Mouse (Mus musculus): Measurements from ENCODE around the gene Thap11. TPM values are rescaled to one million over a fixed set of nuclear protein-coding genes. Genes with fewer than 3 reads are reported as not detected.
A peak's percentile ranks its signal among the peaks of the same experiment; 100 is the strongest.

Gene Thap11
- polyA plus RNA-seq, 1 experiment from 2014 or later = 77.8 TPM

DNA sequence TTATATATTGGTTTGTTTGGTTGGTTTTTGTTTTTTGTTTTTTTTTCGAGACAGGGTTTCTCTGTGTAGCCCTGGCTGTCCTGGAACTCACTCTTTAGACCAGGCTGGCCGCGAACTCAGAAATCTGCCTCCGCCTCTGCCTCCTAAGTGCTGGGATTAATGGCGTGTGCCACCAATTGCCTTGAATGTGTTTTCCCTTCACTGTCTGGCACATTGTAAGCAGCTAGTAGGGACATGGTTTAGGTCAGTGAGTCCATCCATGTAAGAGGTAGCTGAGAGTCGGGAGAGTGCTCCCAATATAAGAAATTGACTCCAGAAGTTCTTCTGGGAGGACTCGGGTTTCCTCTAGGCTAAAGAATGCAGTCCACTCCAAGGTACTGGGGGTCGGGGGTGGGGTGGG lies 629 bp upstream of the Thap11 start:
- Histone ChIP-seq H3K4me1 (peaks cover 31% of the 10 kb centered on the region), H3K27me3 (no peaks in the 10 kb centered on the region), H3K36me3 (peaks cover 4% of the 10 kb centered on the region), H3K9ac (peak overlapping the region; percentile 70; the same call in 1 of the 2 replicates), H3K9me3 (replicated peaks) (no peaks in the 10 kb centered on the region), H3K4me2 (replicated peaks) (peak overlapping the region; percentile 84), H3K27ac (peak overlapping the region; percentile 81; the same call in 1 of the 2 replicates), H3K4me3 (peak overlapping the region; percentile 65)
- 27% methylated on average over 8 of the region's 8 CpGs for WGBS
- no peak for ATAC-seq (ENCODE audit: low FRiP score)

DNA sequence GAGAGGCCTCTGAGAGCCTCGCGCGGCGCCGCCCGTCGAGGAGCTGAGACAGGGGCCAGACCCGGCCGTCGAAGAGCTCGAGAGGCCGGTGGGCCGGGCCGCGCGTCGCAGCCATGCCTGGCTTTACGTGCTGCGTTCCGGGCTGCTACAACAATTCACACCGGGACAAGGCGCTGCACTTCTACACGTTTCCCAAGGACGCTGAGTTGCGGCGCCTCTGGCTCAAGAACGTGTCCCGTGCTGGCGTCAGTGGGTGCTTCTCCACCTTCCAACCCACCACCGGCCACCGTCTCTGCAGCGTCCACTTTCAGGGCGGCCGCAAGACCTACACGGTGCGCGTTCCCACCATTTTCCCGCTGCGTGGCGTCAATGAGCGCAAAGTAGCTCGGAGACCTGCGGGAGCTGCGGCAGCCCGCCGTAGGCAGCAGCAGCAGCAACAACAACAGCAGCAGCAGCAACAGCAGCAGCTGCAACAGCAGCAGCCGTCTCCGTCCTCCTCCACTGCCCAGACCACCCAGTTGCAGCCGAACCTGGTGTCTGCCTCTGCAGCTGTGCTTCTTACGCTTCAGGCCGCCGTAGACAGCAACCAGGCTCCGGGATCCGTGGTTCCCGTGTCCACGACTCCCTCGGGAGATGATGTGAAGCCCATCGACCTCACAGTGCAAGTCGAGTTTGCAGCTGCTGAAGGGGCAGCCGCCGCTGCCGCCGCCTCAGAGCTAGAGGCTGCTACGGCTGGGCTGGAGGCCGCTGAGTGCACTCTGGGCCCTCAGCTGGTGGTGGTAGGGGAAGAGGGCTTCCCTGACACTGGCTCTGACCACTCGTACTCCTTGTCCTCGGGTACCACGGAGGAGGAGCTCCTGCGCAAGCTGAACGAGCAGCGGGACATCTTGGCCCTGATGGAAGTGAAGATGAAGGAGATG lies 576 bp downstream of the Thap11 start:
- Histone ChIP-seq H3K4me2 (replicated peaks) (peak overlapping the region; percentile 84), H3K4me1 (peaks cover 35% of the 10 kb centered on the region), H3K9me3 (replicated peaks) (no peaks in the 10 kb centered on the region), H3K27me3 (no peaks in the 10 kb centered on the region), H3K36me3 (no peaks in the 10 kb centered on the region), H3K27ac (peak overlapping the region; percentile 81), H3K4me3 (peak overlapping the region; percentile 65), H3K9ac (peak overlapping the region; percentile 70)
- WGBS = under 1% methylated on average over 71 of the region's 71 CpGs
- ATAC-seq (ENCODE audit: low FRiP score) = peak; percentile 20

DNA sequence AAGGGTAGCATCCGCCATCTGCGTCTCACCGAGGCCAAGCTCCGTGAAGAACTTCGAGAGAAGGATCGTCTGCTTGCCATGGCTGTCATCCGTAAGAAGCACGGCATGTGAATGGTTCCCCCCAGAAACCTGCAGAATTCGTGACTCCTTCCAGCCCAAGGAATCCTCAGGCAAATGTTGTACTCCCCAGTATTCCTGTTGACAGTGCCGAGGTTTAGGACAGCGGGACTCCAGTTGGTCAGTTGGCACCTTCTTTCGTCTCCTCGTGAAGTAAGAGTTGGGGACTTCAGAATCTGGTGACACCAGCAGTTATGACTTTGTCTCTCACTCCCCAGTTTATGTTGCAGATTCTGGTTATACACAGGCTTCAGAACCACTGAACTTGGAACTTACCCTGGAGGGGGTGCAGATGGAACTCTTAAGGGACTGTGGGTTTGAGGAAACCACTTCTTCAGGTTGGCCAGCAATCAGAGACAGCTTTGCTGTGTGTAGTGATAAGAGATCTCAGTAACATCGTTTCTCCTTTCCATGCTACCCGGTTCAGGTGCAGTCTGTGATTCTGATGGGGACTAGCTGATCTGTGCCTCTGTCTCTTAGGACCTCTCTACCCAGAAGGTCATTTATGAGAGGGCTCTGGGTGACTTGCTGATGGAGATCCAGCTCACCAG lies 1.4 kb downstream of the Thap11 start:
- Histone ChIP-seq H3K27ac (peak overlapping the region; percentile 81; the same call in 1 of the 2 replicates), H3K4me3 (peak overlapping the region; percentile 65), H3K9me3 (replicated peaks) (no peaks in the 10 kb centered on the region), H3K4me1 (peaks cover 31% of the 10 kb centered on the region), H3K27me3 (no peaks in the 10 kb centered on the region), H3K9ac (peak overlapping the region; percentile 70), H3K36me3 (no peaks in the 10 kb centered on the region), H3K4me2 (replicated peaks) (peak overlapping the region; percentile 84)
- WGBS = 24% methylated on average over 15 of the region's 15 CpGs
- no peak for ATAC-seq (ENCODE audit: low FRiP score)

DNA sequence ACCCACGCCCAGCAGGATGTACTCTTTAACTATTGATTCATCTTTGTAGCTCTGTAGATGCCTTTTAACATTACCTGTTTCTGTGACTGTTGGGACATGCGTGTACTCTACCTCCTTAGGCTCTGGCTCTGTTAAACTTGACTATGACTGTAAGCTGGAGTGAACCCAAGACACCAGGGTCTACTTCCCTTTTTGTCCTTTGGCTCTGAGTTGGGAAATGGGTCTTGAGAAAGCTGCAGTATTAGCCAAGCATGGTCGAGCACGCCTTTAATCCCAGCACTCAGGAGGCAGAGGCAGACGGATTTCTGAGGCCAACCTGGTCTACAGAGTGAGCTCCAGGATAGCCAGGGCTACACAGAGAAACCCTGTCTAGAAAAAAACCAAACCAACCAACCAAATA lies 3.6 kb downstream of the Thap11 start:
- no peak for ATAC-seq (ENCODE audit: low FRiP score)
- Histone ChIP-seq H3K4me1 (peaks cover 47% of the 10 kb centered on the region), H3K9ac (no peak overlapping the region), H3K4me2 (replicated peaks) (no peak overlapping the region), H3K27ac (no peak overlapping the region), H3K4me3 (no peak overlapping the region), H3K36me3 (no peaks in the 10 kb centered on the region), H3K27me3 (no peaks in the 10 kb centered on the region), H3K9me3 (replicated peaks) (no peaks in the 10 kb centered on the region)
- 92% methylated on average over 5 of the region's 5 CpGs for WGBS

DNA sequence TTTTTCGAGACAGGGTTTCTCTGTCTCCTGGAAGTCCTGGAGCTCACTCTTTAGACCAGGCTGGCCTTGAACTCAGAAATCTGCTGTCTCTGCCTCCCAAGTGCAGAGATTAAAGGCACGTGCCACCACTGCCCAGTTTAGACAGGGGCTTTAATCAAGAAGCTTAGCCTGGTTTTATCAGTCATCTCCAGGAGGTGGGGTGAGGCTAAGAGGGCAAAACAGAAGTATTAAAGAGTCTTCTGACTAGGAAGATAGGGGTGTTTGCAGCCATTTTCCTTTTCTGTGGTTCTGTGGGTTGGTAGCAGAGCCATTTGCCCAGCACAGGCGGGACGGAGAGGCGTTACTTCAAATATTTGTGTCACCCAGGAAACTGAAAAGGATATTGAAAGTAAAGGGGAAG lies 4.4 kb downstream of the Thap11 start:
- 0 out of 2 replicates have a peak overlapping the region, but pooled peaks have one; percentile 59 for H3K9ac ChIP-seq
- H3K4me1 ChIP-seq = peaks cover 51% of the 10 kb centered on the region
- peak overlapping the region; percentile 56; the same call in 1 of the 2 replicates for H3K4me2 ChIP-seq (replicated peaks)
- H3K27ac ChIP-seq = peak overlapping the region; percentile 93; the same call in 1 of the 2 replicates
- H3K27me3 ChIP-seq = no peaks in the 10 kb centered on the region
- H3K36me3 ChIP-seq = no peaks in the 10 kb centered on the region
- WGBS = 79% methylated on average over 5 of the region's 5 CpGs
- ATAC-seq (ENCODE audit: low FRiP score) = no peak
- H3K9me3 ChIP-seq (replicated peaks) = no peaks in the 10 kb centered on the region
- no peak overlapping the region for H3K4me3 ChIP-seq

DNA sequence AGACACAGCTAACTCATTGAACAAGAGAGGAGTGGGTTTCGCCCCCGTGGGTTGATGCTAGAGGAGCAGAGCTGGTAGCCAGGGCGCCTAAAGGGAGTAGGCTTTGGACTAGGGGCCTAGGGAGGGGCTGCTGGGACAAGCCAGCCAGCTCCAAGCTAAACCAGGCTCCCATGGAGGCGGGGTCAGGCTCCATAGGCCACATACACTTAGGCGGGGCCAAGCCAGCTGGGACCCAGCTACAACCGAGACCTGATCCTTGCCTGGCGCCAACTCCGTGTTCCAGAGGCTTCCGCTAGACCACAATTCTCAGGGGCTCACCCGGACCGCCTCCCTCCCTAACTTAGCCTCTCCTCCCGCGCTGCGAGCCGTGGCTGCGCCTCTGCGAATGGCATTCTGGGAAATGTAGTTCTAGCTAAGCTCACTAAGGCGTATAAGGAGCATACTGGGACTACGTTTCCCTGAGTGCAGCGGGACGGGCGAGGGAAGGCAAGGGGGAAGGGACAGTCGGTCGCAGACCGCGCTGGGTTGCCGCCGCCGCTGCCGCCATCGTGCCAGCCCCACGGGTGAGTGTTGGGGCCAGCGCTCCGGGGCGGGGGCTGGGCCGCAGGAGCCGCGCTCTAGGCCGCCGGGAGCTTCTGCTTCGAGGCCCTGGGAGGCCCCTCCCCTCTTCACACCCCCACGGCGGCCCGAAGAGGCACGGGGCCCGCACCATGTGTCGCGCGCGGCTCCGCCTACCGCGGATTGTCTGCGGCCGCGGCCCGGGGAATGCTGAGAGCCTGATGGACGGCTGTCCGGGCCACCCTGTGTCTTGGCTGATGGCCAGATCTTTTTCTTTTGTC lies 5.4 kb downstream of the Thap11 start, which contains the start of gene Nutf2:
Gene Nutf2, plus strand, starts transcription at position 438 of the 839 bp plus-strand sequence.
- H3K36me3 ChIP-seq = no peaks in the 10 kb centered on the region
- peak within 1 kb of the TSS; percentile 93 for H3K27ac ChIP-seq
- H3K9me3 ChIP-seq (replicated peaks) = no peaks in the 10 kb centered on the region
- H3K4me2 ChIP-seq (replicated peaks) = peak within 1 kb of the TSS; percentile 73
- H3K9ac ChIP-seq = peak within 1 kb of the TSS; percentile 94
- H3K4me3 ChIP-seq = peak within 1 kb of the TSS; percentile 93
- H3K4me1 ChIP-seq = peaks cover 51% of the 10 kb centered on the region
- WGBS = under 1% methylated on average over 59 of the region's 59 CpGs
- peak; percentile 97 for ATAC-seq (ENCODE audit: low FRiP score)
- H3K27me3 ChIP-seq = no peaks in the 10 kb centered on the region

DNA sequence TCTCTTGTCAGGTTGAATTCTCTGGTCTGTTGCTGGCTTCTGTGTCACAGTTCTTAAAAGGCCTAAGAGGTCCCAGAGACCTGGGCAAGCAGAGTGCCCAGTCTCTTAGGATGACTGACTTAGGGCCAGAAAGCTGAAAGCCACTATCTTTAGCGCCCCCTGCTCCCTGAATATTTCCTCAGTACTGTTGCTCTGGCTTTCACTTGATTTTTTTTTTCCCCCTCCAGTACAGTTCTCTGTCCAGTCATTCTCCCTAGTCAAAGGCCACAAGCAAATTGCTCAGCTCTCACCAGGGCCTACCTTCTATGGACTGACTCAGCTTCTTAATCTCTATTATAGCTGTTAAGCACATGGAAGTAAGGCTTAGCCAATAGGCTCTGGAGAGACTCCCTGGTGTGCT lies 7.0 kb downstream of the Thap11 start:
- Histone ChIP-seq H3K9me3 (replicated peaks) (no peaks in the 10 kb centered on the region), H3K27me3 (no peaks in the 10 kb centered on the region), H3K9ac (peak overlapping the region; percentile 94), H3K27ac (peak overlapping the region; percentile 12; the same call in 1 of the 2 replicates), H3K4me2 (replicated peaks) (peak overlapping the region; percentile 73), H3K36me3 (peaks cover 11% of the 10 kb centered on the region), H3K4me1 (peaks cover 42% of the 10 kb centered on the region), H3K4me3 (peak overlapping the region; percentile 93)
- ATAC-seq (ENCODE audit: low FRiP score) = no peak
- 0% methylated on average over 1 of the region's 1 CpGs for WGBS

DNA sequence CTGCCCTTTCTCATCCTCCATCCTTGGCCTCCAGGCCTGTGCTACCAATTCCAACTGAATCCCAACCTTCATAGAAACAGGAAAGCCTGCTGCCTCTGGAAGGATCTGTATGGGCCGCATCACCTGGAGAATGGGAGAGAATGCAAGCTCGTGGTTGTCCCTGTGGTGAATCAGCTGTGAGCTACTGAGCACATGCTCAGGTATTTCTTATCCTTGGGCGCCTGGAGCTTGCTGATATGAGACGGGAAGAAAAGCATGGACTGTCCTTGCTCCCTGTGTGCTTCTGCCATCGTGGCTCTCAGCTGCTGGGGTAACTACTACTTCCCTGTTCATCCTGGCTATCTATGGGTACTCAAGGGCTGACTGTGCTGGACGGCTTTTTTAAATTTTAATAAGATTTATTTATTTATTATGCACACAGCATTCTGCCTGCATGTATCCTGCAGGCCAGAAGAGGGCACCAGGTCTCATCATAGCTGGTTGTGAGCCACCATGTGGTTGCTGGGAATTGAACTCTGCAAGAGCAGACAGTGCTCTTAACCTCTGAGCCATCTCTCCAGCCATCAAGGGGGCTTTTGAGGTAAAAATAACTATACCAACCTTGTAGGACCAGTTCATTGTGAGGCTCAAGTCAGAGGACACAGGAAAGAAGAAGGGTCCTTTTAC lies 11.6 kb downstream of the Thap11 start:
- 88% methylated on average over 6 of the region's 6 CpGs for WGBS

DNA sequence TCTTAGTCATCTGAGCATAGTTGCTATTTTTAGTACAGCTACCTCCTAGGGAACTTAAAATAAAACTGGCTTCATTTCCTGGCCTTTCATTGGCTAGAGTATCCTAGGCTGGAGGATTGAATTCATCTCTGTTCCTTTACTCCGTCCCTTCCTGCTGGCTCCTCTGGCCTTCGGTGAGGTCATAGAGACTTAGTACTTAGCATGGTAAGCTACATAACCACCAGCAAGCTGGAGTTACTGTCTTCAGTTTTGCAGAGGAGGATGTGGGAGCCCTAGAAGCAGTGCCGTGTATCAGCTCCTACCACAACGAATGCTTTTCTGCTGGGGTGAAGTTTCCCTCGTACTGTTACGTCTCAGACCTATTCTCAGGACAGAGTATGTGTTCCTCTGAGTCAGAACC lies 19.4 kb downstream of the Thap11 start:
- no peak overlapping the region for H3K9ac ChIP-seq
- H3K9me3 ChIP-seq (replicated peaks) = no peaks in the 10 kb centered on the region
- no peaks in the 10 kb centered on the region for H3K4me1 ChIP-seq
- H3K36me3 ChIP-seq = peaks cover 71% of the 10 kb centered on the region
- H3K27me3 ChIP-seq = no peaks in the 10 kb centered on the region
- no peak overlapping the region for H3K4me3 ChIP-seq
- WGBS = 89% methylated on average over 6 of the region's 6 CpGs
- H3K4me2 ChIP-seq (replicated peaks) = no peak overlapping the region
- ATAC-seq (ENCODE audit: low FRiP score) = no peak
- H3K27ac ChIP-seq = no peak overlapping the region

More for the DNA sequence above, 11.6 kb downstream of the Thap11 start:
- Histone ChIP-seq H3K27ac (no peak overlapping the region), H3K4me2 (replicated peaks) (no peak overlapping the region), H3K9ac (no peak overlapping the region), H3K27me3 (no peaks in the 10 kb centered on the region), H3K36me3 (peaks cover 51% of the 10 kb centered on the region), H3K4me3 (no peak overlapping the region), H3K9me3 (replicated peaks) (no peaks in the 10 kb centered on the region), H3K4me1 (peaks cover 21% of the 10 kb centered on the region)
- ATAC-seq (ENCODE audit: low FRiP score) = no peak

DNA sequence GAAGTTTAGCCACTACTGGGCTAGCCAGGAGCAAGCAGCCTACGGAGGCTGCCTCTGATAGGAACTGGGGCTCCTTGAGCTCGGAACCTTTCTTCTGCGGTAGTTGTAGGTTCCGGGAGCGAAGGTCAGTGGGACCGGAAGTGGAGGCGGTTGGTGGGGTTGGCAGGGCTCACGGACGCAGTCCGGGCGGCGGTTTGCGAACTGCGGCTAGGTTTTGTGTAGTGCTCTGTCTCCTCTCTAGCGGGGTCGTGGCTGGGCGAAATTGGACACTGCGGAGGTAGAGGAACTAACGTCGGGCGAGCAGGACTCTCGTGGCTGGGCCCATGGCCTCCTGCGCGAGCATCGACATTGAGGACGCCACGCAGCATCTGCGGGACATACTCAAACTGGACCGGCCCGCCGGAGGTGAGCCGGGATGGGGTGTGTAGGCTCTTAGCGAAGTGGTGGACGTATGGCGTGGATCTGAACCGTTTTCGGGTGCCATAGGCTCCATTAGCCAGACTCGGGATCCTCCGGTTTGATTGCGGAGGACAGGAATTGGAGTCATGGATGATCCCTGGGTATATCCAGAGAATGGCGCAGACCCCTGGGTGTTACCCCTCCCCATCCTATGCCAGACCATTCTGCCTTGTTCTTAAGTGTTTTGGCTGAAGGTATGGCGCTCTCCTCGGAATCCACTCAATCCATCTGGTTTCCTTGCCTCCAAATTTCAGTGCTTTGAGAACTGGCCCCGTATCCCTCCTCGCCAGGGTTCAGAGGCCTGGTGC lies 26.0 kb downstream of the Thap11 start, which contains the start of gene Edc4:
Gene Edc4, plus strand, starts transcription at position 128 of the 767 bp plus-strand sequence.
- Histone ChIP-seq H3K4me1 (peaks cover 24% of the 10 kb centered on the region), H3K4me2 (replicated peaks) (peak within 1 kb of the TSS; percentile 90), H3K9me3 (replicated peaks) (no peaks in the 10 kb centered on the region), H3K4me3 (peak within 1 kb of the TSS; percentile 88), H3K27me3 (no peaks in the 10 kb centered on the region), H3K27ac (peak within 1 kb of the TSS; percentile 68), H3K36me3 (peaks cover 57% of the 10 kb centered on the region), H3K9ac (peak within 1 kb of the TSS; percentile 92)
- WGBS = 1% methylated on average over 45 of the region's 45 CpGs
- ATAC-seq (ENCODE audit: low FRiP score) = peak; percentile 77
